Comparison of ENCODE assay signal across 25 mouse cellular contexts in the genomic region with DNA sequence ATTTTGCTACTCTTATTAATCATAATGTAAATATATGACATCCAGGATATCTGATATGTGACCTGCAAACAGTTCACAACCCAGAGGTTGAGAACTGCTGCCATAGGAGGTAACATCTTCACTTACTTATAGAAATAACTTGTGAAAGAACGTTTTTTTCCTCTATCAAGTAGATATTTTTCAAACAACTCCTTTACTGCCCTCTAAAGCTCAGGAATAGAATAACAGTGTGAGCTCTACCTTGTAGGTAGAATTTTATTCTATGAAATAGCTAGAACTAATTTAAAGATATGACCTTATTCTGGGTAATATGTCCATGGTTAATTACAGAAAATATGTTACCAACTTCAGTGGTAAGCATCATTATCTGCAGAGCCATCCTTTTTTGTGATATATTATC.
DNase-seq lines count a peak whose midpoint lies in the region; TF ChIP-seq lines count a peak whose summit lies in the region.
"Had no signal": no experiment of that assay in that cellular context is flagged by ENCODE, and none has a peak within 500 bp of the region (broad histone marks: within the 10 kb centered on the region; RNA-seq: fewer than 3 reads in every experiment).

No protein-coding gene starts in this region.

- no peaks in the 10 kb centered on the region for H3K36me3 ChIP-seq in heart, adult 2 months (ENCODE audit: control insufficient read depth, insufficient read depth, low read length)
- H3K36me3 ChIP-seq: heart, embryonic 12.5 days; hindbrain, embryonic 12.5 days; limb, embryonic 15.5 days; lung, embryonic 15.5 days; midbrain, embryonic 10.5 days had no signal

- intact Hi-C loops in heart, adult 2 months (cut with DNase I), result no loop called here
- intact Hi-C loops in heart, postnatal 25 days (cut with DNase I), result no loop called here
- intact Hi-C loops in left cerebral cortex, adult 2 months (cut with DNase I), result loop anchor here (2.0 kb wide), 1 partner anchor 635 kb away; no protein-coding TSS in a partner anchor

- H3K27ac ChIP-seq in heart, adult 2 months, result no peak overlapping the region
- no peak overlapping the region for H3K27ac ChIP-seq in left cerebral cortex, adult 2 months
- H3K27ac ChIP-seq: hindbrain, embryonic 12.5 days; limb, embryonic 15.5 days; liver, embryonic 14.5 days; lung, embryonic 15.5 days; midbrain, embryonic 10.5 days had no signal

- peak; percentile 4 for DNase-seq in embryo, embryonic 10.5 days (ENCODE audit: low spot score)
- DNase-seq in embryo, embryonic 10 days (ENCODE audit: low spot score), result no peak
- no peak for DNase-seq in heart, adult 2 months
- DNase-seq in heart, postnatal 25 days (ENCODE audit: low spot score), result no peak
- no peak for DNase-seq in left cerebral cortex, adult 2 months (ENCODE audit: extremely low spot score in 1 of 2, low spot score in 2 of 2)
- DNase-seq in left cerebral cortex, adult 9 months (ENCODE audit: low spot score in 2 of 2), result no peak
- peak; percentile 1 for DNase-seq in 416B (ENCODE audit: low read depth)
- no peak for DNase-seq in adrenal gland, postnatal 25 days
- DNase-seq: adrenal gland, postnatal 14 days; cerebellum, adult 11 months; cerebellum, postnatal 14 days; gastrocnemius, postnatal 14 days; heart, adult 11 months; heart, postnatal 10 days; kidney, adult 9 months; kidney, postnatal 25 days; left cerebral cortex, postnatal 4 days; right cerebral cortex, postnatal 25 days; thymus, postnatal 14 days had no signal

- no peaks in the 10 kb centered on the region for H3K4me1 ChIP-seq in heart, adult 2 months (ENCODE audit: control insufficient read depth, insufficient read depth, low read length)
- H3K4me1 ChIP-seq: heart, embryonic 12.5 days; hindbrain, embryonic 12.5 days; limb, embryonic 15.5 days; lung, embryonic 15.5 days; midbrain, embryonic 10.5 days had no signal

- 17% methylated on average over 1 of the region's 1 CpGs for WGBS in heart, adult 2 months

- TF ChIP-seq EP300 in heart, adult 2 months (IDR thresholded peaks at IDR 0.05; ENCODE audit: insufficient read depth, low read depth, low read length), result no peak

- H3K4me3 ChIP-seq in heart, adult 2 months, result no peak overlapping the region
- no peak overlapping the region for H3K4me3 ChIP-seq in left cerebral cortex, adult 2 months
- H3K4me3 ChIP-seq: heart, embryonic 12.5 days; hindbrain, embryonic 12.5 days; limb, embryonic 15.5 days; lung, embryonic 15.5 days; midbrain, embryonic 10.5 days had no signal

- TF ChIP-seq CTCF in heart, adult 2 months (IDR thresholded peaks at IDR 0.05), result peak; percentile 39
- peak; percentile 55 for TF ChIP-seq CTCF in left cerebral cortex, adult 2 months (IDR thresholded peaks at IDR 0.05)

- H3K79me2 ChIP-seq in heart, adult 2 months (replicated peaks; ENCODE audit: control insufficient read depth, insufficient read depth, low read length), result no peaks in the 10 kb centered on the region

- H3K9ac ChIP-seq in heart, adult 2 months (ENCODE audit: low read depth, low read length), result no peak overlapping the region
- H3K9ac ChIP-seq: heart, embryonic 12.5 days; hindbrain, embryonic 12.5 days; limb, embryonic 15.5 days; liver, embryonic 14.5 days; lung, embryonic 15.5 days had no signal

- H3K27me3 ChIP-seq in heart, adult 2 months (ENCODE audit: control insufficient read depth, insufficient read depth, low read length), result no peaks in the 10 kb centered on the region
- H3K27me3 ChIP-seq: heart, embryonic 12.5 days; hindbrain, embryonic 12.5 days; limb, embryonic 15.5 days; lung, embryonic 15.5 days had no signal

- TF ChIP-seq POLR2A in heart, adult 2 months (IDR thresholded peaks at IDR 0.05; ENCODE audit: insufficient read depth, low read depth, low read length), result no peak

Comparison
In these comparisons a context has a peak if more than half of its experiments do, and no peak if none do; other contexts are left out.
1. DNase-seq: peak in embryo, embryonic 10.5 days (single experiment) and 416B (single experiment); none in embryo, embryonic 10 days (single experiment), heart, adult 2 months (0 of 2), heart, postnatal 25 days (single experiment), left cerebral cortex, adult 2 months (0 of 2), left cerebral cortex, adult 9 months (0 of 2) and adrenal gland, postnatal 25 days (single experiment).